Mouse (Mus musculus) olfactory bulb, adult 2 months (tissue): ENCODE data around the gene Gdf7.

Experiments used
- CTCF ChIP-seq: fragments of 200-500 bp; IDR thresholded peaks from 2 replicates; pipeline ENCODE4 v1.5.1; 2012; ENCODE audit warnings: low read depth, mild to moderate bottlenecking, low read length, moderate library complexity; ENCODE audit not compliant: insufficient read depth
- POLR2A ChIP-seq: fragments of 200-500 bp; IDR thresholded peaks from 2 replicates; pipeline ENCODE4 v1.6.1; 2012; ENCODE audit warnings: mild to moderate bottlenecking, low read depth, low read length, moderate library complexity; ENCODE audit not compliant: insufficient read depth

GRCm38 (mm10) chr12:8269627-8270026, 32.1 kb downstream of the Gdf7 start:
- no peak for TF ChIP-seq POLR2A
- TF ChIP-seq CTCF = no peak
